Mouse (Mus musculus) ES-E14 (cell line): Measurements from ENCODE around the gene Nfkb1. TPM values are rescaled to one million over a fixed set of nuclear protein-coding genes. Genes with fewer than 3 reads are reported as not detected.

Experiments used
- DNase-seq: peaks from one replicate; pipeline ENCODE4 v3.0.0-alpha.2; 2013; ENCODE audit warnings: low read depth, low spot score
- H3K27ac ChIP-seq: 2 replicates; pipeline ENCODE4 v1.5.1; 2012; ENCODE audit warnings: low read depth, mild to moderate bottlenecking, low read length, moderate library complexity, mixed read lengths; ENCODE audit not compliant: poor library complexity, insufficient read depth, severe bottlenecking
- H3K36me3 ChIP-seq: 2 replicates; pipeline ENCODE4 v1.6.1; 2012; ENCODE audit warnings: mild to moderate bottlenecking, low read length, moderate library complexity, mixed read lengths; ENCODE audit not compliant: control insufficient read depth, poor library complexity, insufficient read depth, severe bottlenecking
- H3K4me1 ChIP-seq, 2 experiments: fragments of 150-350 bp in 1 of 2; sonication (generic) in 1 of 2; 2 replicates each; pipeline ENCODE4 v1.6.1; 2012; ENCODE audit warnings: low read length in 2 of 2, mild to moderate bottlenecking in 1 of 2, mixed read lengths in 1 of 2; ENCODE audit not compliant: control insufficient read depth in 2 of 2, insufficient read depth in 2 of 2, poor library complexity in 1 of 2
- H3K4me3 ChIP-seq, 2 experiments: fragments of 150-350 bp in 1 of 2; sonication (generic) in 1 of 2; 2 replicates each; pipeline ENCODE4 v1.5.1; 2012; ENCODE audit warnings: low read length in 2 of 2, low read depth in 1 of 2, mild to moderate bottlenecking in 1 of 2, mixed read lengths in 1 of 2; ENCODE audit not compliant: insufficient read depth in 1 of 2, poor library complexity in 1 of 2, severe bottlenecking in 1 of 2
- H3K9ac ChIP-seq: 2 replicates; pipeline ENCODE4 v1.6.1; 2012; ENCODE audit warnings: low read depth, mild to moderate bottlenecking, low read length, mixed read lengths; ENCODE audit not compliant: poor library complexity, insufficient read depth, severe bottlenecking
- H3K9me3 ChIP-seq: fragments of 150-350 bp; sonication (generic); 2 replicates; pipeline ENCODE4 v1.6.1; 2012; ENCODE audit warnings: low read depth, mild to moderate bottlenecking, low read length; ENCODE audit not compliant: control insufficient read depth, insufficient read depth
- CHD2 ChIP-seq: IDR thresholded peaks from 2 replicates; pipeline ENCODE4 v1.6.1; 2014; ENCODE audit warnings: mild to moderate bottlenecking, low read depth, low read length, inconsistent platforms
- HCFC1 ChIP-seq: IDR thresholded peaks from 2 replicates; pipeline ENCODE4 v1.6.1; 2012; ENCODE audit warnings: low read length, inconsistent platforms, borderline replicate concordance; ENCODE audit not compliant: insufficient read depth
- MAFK ChIP-seq: IDR thresholded peaks from 2 replicates; pipeline ENCODE4 v1.6.1; 2014; ENCODE audit warnings: mild to moderate bottlenecking, low read depth, low read length, inconsistent platforms; ENCODE audit not compliant: insufficient read depth
- ZC3H11A ChIP-seq: IDR thresholded peaks from 2 replicates; pipeline ENCODE4 v1.6.1; 2012; ENCODE audit warnings: low read depth, mild to moderate bottlenecking, inconsistent platforms, low read length, borderline replicate concordance
- ZNF384 ChIP-seq: IDR thresholded peaks from 2 replicates; pipeline ENCODE4 v1.6.1; 2012; ENCODE audit warnings: low read depth, low read length, inconsistent platforms
- in situ Hi-C, 2 experiments: fragments of 600-800 bp; cut with MboI; formaldehyde crosslinking; loops; one replicate each; pipeline ENCODE4 v1.15.1; 2025; ENCODE audit warnings: low sequenced_read_pairs in 2 of 2, inconsistent platforms in 1 of 2; ENCODE audit not compliant: unreplicated experiment in 2 of 2
- total RNA-seq: library from RNA; depleted of rRNA; stranded (reverse); fragments of 300-350 nt; gene quantifications from 2 replicates; pipeline ENCODE4 v1.2.3, GENCODE M21; 2012

Gene Nfkb1
- total RNA-seq, 1 experiment, result 35.0 TPM

GRCm38 (mm10) chr3:135579179-135579578 is 112.2 kb downstream of the Nfkb1 start:
- no peak for TF ChIP-seq ZC3H11A
- TF ChIP-seq CHD2, result no peak
- TF ChIP-seq ZNF384, result no peak
- no peak for TF ChIP-seq HCFC1
- TF ChIP-seq MAFK, result no peak
- Histone ChIP-seq H3K27ac (no peak overlapping the region), H3K36me3 (no peaks in the 10 kb centered on the region), H3K4me3 (no peak overlapping the region), H3K4me1 (peaks cover 12 to 29% of the 10 kb centered on the region in 2 experiments), H3K9me3 (no peaks in the 10 kb centered on the region), H3K9ac (0 out of 2 replicates have a peak overlapping the region, but pooled peaks have one; percentile 8)
- in situ Hi-C loops, result no loop called here
- no peak for DNase-seq

- no peak overlapping the region for H3K4me3 ChIP-seq
- TF ChIP-seq ZC3H11A, result no peak
- peak; percentile 93 for TF ChIP-seq ZNF384
- DNase-seq, result no peak
- no peaks in the 10 kb centered on the region for H3K36me3 ChIP-seq
- H3K4me1 ChIP-seq, result peaks cover 14 to 32% of the 10 kb centered on the region in 2 experiments
- in situ Hi-C loops, result no loop called here
- H3K9me3 ChIP-seq, result no peaks in the 10 kb centered on the region
- no peak overlapping the region for H3K9ac ChIP-seq
- H3K27ac ChIP-seq, result no peak overlapping the region
Observed at GRCm38 (mm10) chr3:135578588-135579140, 112.7 kb downstream of the Nfkb1 start.

GRCm38 (mm10) chr3:135575126-135575525 is 116.2 kb downstream of the Nfkb1 start:
- DNase-seq, result no peak
- H3K9ac ChIP-seq, result no peak overlapping the region
- peaks cover 13% of the 10 kb centered on the region for H3K36me3 ChIP-seq
- TF ChIP-seq HCFC1 (no peak), ZNF384 (no peak), CHD2 (no peak), ZC3H11A (no peak), MAFK (no peak)
- H3K9me3 ChIP-seq, result no peaks in the 10 kb centered on the region
- in situ Hi-C loops, result no loop called here
- no peak overlapping the region for H3K4me3 ChIP-seq
- no peak overlapping the region for H3K27ac ChIP-seq
- H3K4me1 ChIP-seq, result peaks cover 13 to 23% of the 10 kb centered on the region in 2 experiments

DNA sequence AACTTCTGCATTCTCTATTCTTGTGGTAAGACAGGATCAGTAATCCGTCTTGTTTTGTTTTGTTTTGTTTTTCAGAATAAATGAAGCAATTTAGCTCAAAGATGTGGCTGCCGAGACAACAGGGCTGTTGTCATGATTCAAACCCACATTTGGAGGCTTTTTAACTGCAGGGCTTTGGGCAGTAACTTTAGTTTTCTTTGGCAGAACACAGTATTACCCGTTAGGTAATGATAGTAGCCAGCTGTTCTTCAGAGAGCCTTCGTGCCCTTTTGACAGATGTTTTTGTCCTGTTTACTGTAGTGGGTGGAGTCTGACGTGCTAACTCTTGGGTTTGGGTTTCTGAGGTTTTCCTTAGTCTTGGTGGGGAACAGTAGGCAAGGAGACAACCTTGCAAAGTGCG is 118.3 kb downstream of the Nfkb1 start:
- peaks cover 18% of the 10 kb centered on the region for H3K36me3 ChIP-seq
- no peaks in the 10 kb centered on the region for H3K9me3 ChIP-seq
- no peak overlapping the region for H3K9ac ChIP-seq
- in situ Hi-C loops, result no loop called here
- H3K4me3 ChIP-seq, result no peak overlapping the region
- H3K27ac ChIP-seq, result no peak overlapping the region
- peaks cover 10% of the 10 kb centered on the region in 2 experiments; a peak in 2 of 4 replicates for H3K4me1 ChIP-seq
- TF ChIP-seq ZNF384 (no peak), ZC3H11A (no peak), CHD2 (no peak), MAFK (no peak), HCFC1 (no peak)
- no peak for DNase-seq

GRCm38 (mm10) chr3:135571540-135571939 is 119.8 kb downstream of the Nfkb1 start:
- Histone ChIP-seq H3K4me1 (peaks cover 12 to 14% of the 10 kb centered on the region in 2 experiments; a peak in 2 of 4 replicates), H3K4me3 (peak overlapping the region; percentile 48 to 67), H3K9me3 (no peaks in the 10 kb centered on the region), H3K27ac (no peak overlapping the region; the same call in 1 of the 2 replicates), H3K36me3 (peaks cover 30% of the 10 kb centered on the region), H3K9ac (peak overlapping the region; percentile 59; the same call in 1 of the 2 replicates)
- in situ Hi-C loops, result no loop called here
- no peak for TF ChIP-seq ZNF384
- no peak for DNase-seq
